Mouse (Mus musculus) hindbrain, embryonic 10.5 days (tissue): ENCODE results near the gene Btg4. TPM values are rescaled to one million over a fixed set of nuclear protein-coding genes. Genes with fewer than 3 reads are reported as not detected.

Experiments
- DNase-seq: peaks from one replicate; pipeline ENCODE4 v3.0.0-alpha.2; 2017; ENCODE audit warnings: low spot score
- H3K27ac ChIP-seq: fragments of 300-500 bp; sonication (generic); 2 replicates; pipeline ENCODE4 v1.5.1; 2016; ENCODE audit warnings: mild to moderate bottlenecking, moderate library complexity
- H3K27me3 ChIP-seq: fragments of 300-500 bp; sonication (generic); 2 replicates; pipeline ENCODE4 v1.6.1; 2016; ENCODE audit warnings: mild to moderate bottlenecking; ENCODE audit not compliant: poor library complexity, insufficient read depth, severe bottlenecking
- H3K36me3 ChIP-seq: fragments of 300-500 bp; sonication (generic); 2 replicates; pipeline ENCODE4 v1.6.1; 2016; ENCODE audit warnings: mild to moderate bottlenecking, moderate library complexity
- H3K4me1 ChIP-seq: fragments of 300-500 bp; sonication (generic); replicated peaks from 2 replicates; pipeline ENCODE4 v1.6.1; 2016; ENCODE audit warnings: mild to moderate bottlenecking
- H3K4me3 ChIP-seq: fragments of 300-500 bp; sonication (generic); 2 replicates; pipeline ENCODE4 v1.5.1; 2016; ENCODE audit warnings: mild to moderate bottlenecking, moderate library complexity
- H3K9me3 ChIP-seq: fragments of 300-500 bp; sonication (generic); 2 replicates; pipeline ENCODE4 v1.6.1; 2016; ENCODE audit warnings: mild to moderate bottlenecking, moderate library complexity
- WGBS: fragments of 180-500 bp; shearing (Covaris S2); methylation state at CpG from one replicate; pipeline ENCODE4 v1.1.7; 2016; 5-methylcytosine and 5-hydroxymethylcytosine counted together
- polyA plus RNA-seq: library from polyadenylated mRNA; unstranded; fragments of >200 nt; fragmentation: Nextera tagmentation; extraction: Ambion mirVana; gene quantifications from 2 replicates; pipeline ENCODE4 v1.2.1, GENCODE M21; 2016

The Btg4 gene
- polyA plus RNA-seq, 1 experiment from 2014 or later: not detected

GRCm38 (mm10) chr9:51052180-51052579 is 8.5 kb upstream of the Btg4 start:
- no peak for DNase-seq
- Histone ChIP-seq H3K27ac (no peak overlapping the region), H3K9me3 (no peaks in the 10 kb centered on the region), H3K4me1 (no peaks in the 10 kb centered on the region), H3K4me3 (no peak overlapping the region), H3K36me3 (no peaks in the 10 kb centered on the region), H3K27me3 (no peaks in the 10 kb centered on the region)
- WGBS: 69% methylated on average over 3 of the region's 3 CpGs

DNA sequence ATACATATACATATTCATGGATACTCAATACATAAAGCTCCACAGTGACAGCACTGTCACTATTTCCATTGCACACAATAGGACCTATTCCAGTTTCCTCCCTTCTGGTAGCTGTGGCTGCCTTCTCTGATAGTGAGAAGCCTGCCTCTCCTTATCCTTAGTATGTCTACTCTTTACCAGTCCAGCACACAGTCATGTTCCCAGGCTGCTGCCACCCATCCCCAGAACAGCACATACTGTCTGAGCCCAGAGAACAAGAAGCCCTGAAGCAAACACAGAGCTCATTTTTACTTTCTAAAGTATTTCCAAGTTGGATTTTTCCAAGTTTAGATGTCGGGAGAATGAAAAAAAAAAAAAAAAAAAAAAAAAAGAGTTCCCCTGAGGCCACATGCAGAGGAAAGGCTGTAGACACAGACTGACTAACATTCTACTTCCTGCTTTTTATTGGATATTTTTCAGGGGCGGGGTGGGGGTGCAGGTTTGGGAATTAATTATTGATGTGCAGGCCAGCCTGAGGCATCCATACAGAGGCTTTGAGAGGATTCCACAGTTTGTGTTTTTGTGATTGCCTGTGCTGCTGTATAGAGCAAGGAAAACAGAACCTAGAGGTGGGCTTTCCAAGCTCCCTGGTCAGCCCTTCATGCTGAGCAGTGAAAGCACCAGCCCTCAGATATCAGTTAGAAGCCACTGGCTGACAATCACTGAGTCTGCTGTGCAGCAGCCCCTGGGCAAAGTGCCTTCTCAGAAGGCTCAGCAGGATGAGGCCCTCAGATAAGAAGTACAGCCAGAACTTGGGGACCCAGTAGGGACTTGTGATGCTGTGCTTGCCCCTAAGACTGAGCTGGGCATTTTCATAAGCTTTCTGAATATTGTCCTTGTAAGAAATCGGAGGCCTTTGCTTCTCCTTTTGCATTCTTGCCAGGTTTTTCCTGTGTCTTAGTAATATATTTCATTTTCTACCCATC is 4.1 kb upstream of the Btg4 start:
- DNase-seq: no peak
- no peaks in the 10 kb centered on the region for H3K27me3 ChIP-seq
- no peak overlapping the region for H3K27ac ChIP-seq
- no peak overlapping the region for H3K4me3 ChIP-seq
- H3K36me3 ChIP-seq: no peaks in the 10 kb centered on the region
- H3K4me1 ChIP-seq: no peaks in the 10 kb centered on the region
- no peaks in the 10 kb centered on the region for H3K9me3 ChIP-seq
- WGBS: 74% methylated on average over 3 of the region's 3 CpGs

DNA sequence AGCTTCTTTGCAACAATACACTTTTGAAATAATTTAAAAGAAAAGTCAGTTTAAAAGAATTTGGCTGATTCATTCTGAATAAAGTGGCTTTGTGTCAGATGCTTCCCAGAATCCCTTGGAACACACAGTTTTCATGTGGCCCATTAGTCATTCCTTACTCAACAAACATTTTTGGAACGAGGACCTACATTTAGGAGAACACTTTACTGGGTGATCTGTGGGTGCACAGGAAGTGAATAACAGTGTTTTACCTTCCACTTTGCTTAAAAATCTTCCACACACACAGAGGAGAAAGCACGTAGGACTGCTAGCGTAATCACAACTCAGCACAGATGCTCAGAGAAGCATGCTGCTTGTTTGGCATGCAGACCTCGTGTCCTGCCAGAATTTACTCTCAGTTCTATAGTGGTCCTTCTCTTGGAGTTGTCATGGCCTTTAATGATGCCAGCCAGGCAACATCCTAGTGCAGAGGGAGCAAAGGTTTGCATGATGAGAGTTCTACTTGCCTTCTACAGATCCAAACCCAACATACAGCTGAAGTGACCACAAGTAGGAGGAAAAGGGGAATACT is 1.7 kb upstream of the Btg4 start:
- WGBS: 83% methylated on average over 4 of the region's 4 CpGs

GRCm38 (mm10) chr9:51068202-51068601 is 7.5 kb downstream of the Btg4 start:
- WGBS: 81% methylated on average over 3 of the region's 3 CpGs
- Histone ChIP-seq H3K36me3 (no peaks in the 10 kb centered on the region), H3K4me1 (no peaks in the 10 kb centered on the region), H3K27ac (no peak overlapping the region), H3K27me3 (no peaks in the 10 kb centered on the region), H3K4me3 (no peak overlapping the region), H3K9me3 (no peaks in the 10 kb centered on the region)
- no peak for DNase-seq

More for the DNA sequence above, 1.7 kb upstream of the Btg4 start:
- H3K36me3 ChIP-seq: no peaks in the 10 kb centered on the region
- no peak for DNase-seq
- H3K27ac ChIP-seq: no peak overlapping the region
- no peaks in the 10 kb centered on the region for H3K4me1 ChIP-seq
- no peak overlapping the region for H3K4me3 ChIP-seq
- no peaks in the 10 kb centered on the region for H3K9me3 ChIP-seq
- H3K27me3 ChIP-seq: no peaks in the 10 kb centered on the region

DNA sequence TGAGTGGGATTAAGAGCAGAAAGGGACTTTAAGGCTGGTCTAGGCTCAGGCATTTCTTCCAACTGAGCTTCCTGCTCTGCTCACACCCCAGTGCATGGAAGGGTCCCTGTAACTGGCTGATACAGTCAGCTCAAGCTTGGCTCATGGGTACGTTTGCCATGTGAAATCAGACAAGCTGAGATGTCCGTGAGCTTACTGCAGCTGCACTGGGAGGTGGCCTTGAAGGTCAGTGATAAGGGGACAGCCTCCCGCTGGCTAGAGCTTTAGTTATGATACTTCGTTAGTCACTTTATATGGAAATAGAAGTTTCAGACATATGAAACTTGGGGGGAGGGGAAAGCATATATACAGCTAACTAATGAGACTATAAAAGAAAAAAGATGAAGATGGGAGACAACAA is 10.1 kb downstream of the Btg4 start:
- no peaks in the 10 kb centered on the region for H3K36me3 ChIP-seq
- peaks cover 4% of the 10 kb centered on the region for H3K4me1 ChIP-seq
- WGBS: 87% methylated on average over 4 of the region's 4 CpGs
- no peaks in the 10 kb centered on the region for H3K9me3 ChIP-seq
- no peak for DNase-seq
- H3K4me3 ChIP-seq: no peak overlapping the region
- H3K27ac ChIP-seq: no peak overlapping the region
- H3K27me3 ChIP-seq: no peaks in the 10 kb centered on the region; the same call in 1 of the 2 replicates

- Histone ChIP-seq H3K36me3 (no peaks in the 10 kb centered on the region), H3K4me3 (peak overlapping the region; percentile 57), H3K27me3 (no peaks in the 10 kb centered on the region; the same call in none of the 2 replicates), H3K9me3 (no peaks in the 10 kb centered on the region), H3K4me1 (peaks cover 20% of the 10 kb centered on the region), H3K27ac (no peak overlapping the region)
- WGBS: 26% methylated on average over 3 of the region's 3 CpGs
- DNase-seq: peak; percentile 10
Observed at GRCm38 (mm10) chr9:51075780-51076179, 15.1 kb downstream of the Btg4 start.

DNA sequence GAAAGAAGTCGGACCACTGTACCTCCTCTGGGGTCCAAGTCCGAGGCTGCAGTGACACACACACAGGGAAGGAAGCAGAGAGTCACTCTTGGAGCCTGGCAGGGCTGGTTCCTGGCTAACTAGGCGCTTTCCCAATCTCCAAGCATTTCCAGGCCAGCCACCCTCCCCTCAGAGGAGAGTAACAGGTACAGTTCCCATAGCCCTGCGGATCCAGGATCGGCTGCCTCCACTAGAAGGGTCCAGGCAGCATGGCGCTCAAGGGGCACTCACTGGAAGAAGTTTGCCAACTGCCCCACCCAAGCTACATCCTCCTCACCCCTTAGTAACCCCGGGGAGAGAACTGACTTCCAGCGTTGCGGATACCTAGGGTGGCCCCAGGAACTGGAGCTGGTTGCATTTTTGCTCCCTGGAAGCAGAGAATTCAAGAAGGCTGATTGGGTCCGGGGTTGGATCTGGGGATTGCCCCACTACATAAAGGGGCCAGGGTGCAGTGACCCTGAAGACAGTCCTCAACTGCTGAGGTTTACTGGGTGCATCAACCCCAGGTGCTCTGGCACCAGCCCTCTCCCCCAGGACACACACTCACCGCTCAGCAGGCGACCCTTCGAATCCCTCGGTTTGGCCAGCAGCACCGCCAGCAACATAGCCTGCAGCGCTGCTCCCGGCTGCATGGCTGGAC is 15.7 kb downstream of the Btg4 start:
- under 1% methylated on average over 17 of the region's 17 CpGs for WGBS
- Histone ChIP-seq H3K36me3 (no peaks in the 10 kb centered on the region), H3K9me3 (no peaks in the 10 kb centered on the region), H3K27me3 (no peaks in the 10 kb centered on the region; the same call in none of the 2 replicates), H3K4me3 (peak overlapping the region; percentile 57), H3K27ac (peak overlapping the region; percentile 57), H3K4me1 (peaks cover 20% of the 10 kb centered on the region)
- DNase-seq: peak; percentile 34

DNA sequence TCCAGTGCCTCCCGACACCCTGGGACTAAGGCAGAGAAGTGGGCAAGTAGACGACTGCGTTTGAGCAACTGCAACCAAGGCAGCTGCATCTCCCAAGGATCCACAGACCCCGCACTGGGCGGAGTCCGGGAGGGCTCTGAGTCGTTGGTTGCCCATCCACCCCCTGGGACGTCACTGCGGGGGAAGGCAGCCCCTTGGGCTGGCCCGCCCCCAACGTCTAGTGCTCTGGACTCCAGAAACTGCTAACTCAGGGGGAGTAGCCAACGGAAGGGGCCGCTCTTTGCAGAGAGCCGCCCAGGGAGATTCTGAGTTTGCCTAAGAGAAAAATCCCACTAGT is 16.2 kb downstream of the Btg4 start, which contains the start of gene Layn:
Layn (minus strand) TSS at position 116 of the 337 bp plus-strand sequence.
- Histone ChIP-seq H3K4me3 (peak within 1 kb of the TSS; percentile 57), H3K27ac (peak within 1 kb of the TSS; percentile 57), H3K36me3 (no peaks in the 10 kb centered on the region), H3K27me3 (no peaks in the 10 kb centered on the region; the same call in none of the 2 replicates), H3K9me3 (no peaks in the 10 kb centered on the region), H3K4me1 (peaks cover 20% of the 10 kb centered on the region)
- DNase-seq: peak; percentile 65
- WGBS: under 1% methylated on average over 14 of the region's 14 CpGs

DNA sequence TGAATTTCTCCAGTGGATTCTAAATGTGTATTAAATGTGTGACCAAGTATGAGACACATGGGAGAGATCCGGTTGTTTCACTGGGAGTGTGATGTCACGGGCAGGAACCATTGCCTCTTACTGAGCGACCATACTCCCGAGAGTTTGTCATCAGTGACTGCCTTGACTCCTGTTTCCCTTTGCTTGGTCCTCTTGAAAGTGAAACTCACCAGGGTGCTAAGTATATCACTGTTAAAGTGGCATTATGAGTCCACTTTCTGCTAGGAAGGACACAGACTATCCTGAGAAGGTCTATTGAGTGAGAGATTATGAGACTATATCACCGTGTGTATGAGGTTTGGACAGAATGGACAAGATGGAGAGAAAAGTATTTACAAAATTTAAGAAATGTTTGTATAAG is 20.9 kb downstream of the Btg4 start:
- no peaks in the 10 kb centered on the region for H3K36me3 ChIP-seq
- no peak for DNase-seq
- peaks cover 8% of the 10 kb centered on the region for H3K4me1 ChIP-seq
- H3K9me3 ChIP-seq: no peaks in the 10 kb centered on the region
- H3K27me3 ChIP-seq: no peaks in the 10 kb centered on the region; the same call in 1 of the 2 replicates
- 87% methylated on average over 5 of the region's 5 CpGs for WGBS
- no peak overlapping the region for H3K27ac ChIP-seq
- no peak overlapping the region for H3K4me3 ChIP-seq

GRCm38 (mm10) chr9:51093697-51094096 is 33.0 kb downstream of the Btg4 start:
- no peak overlapping the region for H3K27ac ChIP-seq
- no peak overlapping the region for H3K4me3 ChIP-seq
- no peaks in the 10 kb centered on the region for H3K27me3 ChIP-seq
- no peaks in the 10 kb centered on the region for H3K36me3 ChIP-seq
- H3K9me3 ChIP-seq: no peaks in the 10 kb centered on the region
- WGBS: 79% methylated on average over 5 of the region's 5 CpGs
- H3K4me1 ChIP-seq: no peaks in the 10 kb centered on the region
- DNase-seq: no peak

- H3K27ac ChIP-seq: no peak overlapping the region
- no peaks in the 10 kb centered on the region for H3K4me1 ChIP-seq
- WGBS: 62% methylated on average over 2 of the region's 2 CpGs
- no peak for DNase-seq
- H3K9me3 ChIP-seq: no peaks in the 10 kb centered on the region
- no peak overlapping the region for H3K4me3 ChIP-seq
- peaks cover 17% of the 10 kb centered on the region for H3K27me3 ChIP-seq
- H3K36me3 ChIP-seq: no peaks in the 10 kb centered on the region
Observed at GRCm38 (mm10) chr9:51096306-51096705, 35.6 kb downstream of the Btg4 start.

GRCm38 (mm10) chr9:51101756-51102425 is 41.2 kb downstream of the Btg4 start, which contains the start of gene 4833427G06Rik:
TSS of gene 4833427G06Rik (minus strand) at chr9:51102078.
- no peaks in the 10 kb centered on the region for H3K36me3 ChIP-seq
- H3K27ac ChIP-seq: no peak within 1 kb of the TSS
- peak; percentile 76 for DNase-seq
- H3K4me1 ChIP-seq: peaks cover 24% of the 10 kb centered on the region
- peaks cover 50% of the 10 kb centered on the region for H3K27me3 ChIP-seq
- no peaks in the 10 kb centered on the region for H3K9me3 ChIP-seq
- WGBS: 12% methylated on average over 27 of the region's 27 CpGs
- peak within 1 kb of the TSS; percentile 75 for H3K4me3 ChIP-seq
